Mouse (Mus musculus): ENCODE measurements around the gene Igf1r.

DNA sequence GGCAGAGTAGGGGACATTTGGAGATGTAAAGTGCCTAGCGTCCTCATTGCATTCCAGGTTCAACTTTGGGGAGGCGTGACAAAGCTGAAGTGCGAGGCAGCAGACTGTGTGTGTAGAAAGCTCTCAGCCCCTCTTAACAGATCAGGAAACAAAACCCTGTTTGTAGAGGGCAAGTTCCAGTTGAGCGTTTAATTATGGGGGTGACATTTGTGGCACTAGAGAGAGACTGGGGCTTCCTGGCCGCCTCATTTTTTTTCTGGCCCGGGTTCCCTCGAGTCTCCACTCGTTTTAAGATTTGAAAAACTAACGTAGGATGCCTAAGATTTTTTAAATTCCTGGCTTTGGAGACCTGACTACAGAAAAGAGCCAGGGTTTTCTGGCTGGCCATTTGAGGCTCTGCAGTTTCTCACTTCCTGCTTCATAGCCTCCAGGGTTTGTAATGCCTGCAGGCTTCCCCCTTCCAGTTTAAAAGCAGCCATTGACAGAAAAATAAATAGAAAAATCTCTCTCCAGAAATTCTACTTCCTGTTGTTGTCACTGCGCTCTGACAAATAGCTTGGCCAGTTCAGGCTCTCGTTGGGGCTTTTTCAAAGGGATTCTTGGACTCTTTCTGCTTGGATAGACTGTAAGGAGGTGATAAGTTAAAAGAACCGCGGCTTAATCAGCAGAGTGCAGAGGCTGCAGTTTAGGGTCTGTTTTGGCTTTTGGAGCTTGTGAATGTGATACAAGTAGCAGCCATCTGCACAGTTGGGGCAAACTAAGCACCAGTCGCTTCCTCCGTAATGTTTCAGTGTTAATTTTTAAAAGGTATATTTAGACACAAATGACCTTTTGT lies 20.8 kb downstream of the Igf1r start:
- TF ChIP-seq CTCF (IDR thresholded peaks at IDR 0.05; ENCODE audit: control insufficient read depth, insufficient read depth, insufficient read length) (no peak), CEBPB (IDR thresholded peaks at IDR 0.05; ENCODE audit: low read depth) (no peak), MYOD1 (IDR thresholded peaks at IDR 0.05; ENCODE audit: control insufficient read depth, insufficient read length, low read depth) (no peak)
